Mouse (Mus musculus): ENCODE measurements around the gene Hlcs. TPM values are rescaled to one million over a fixed set of nuclear protein-coding genes. Genes with fewer than 3 reads are reported as not detected.

Gene Hlcs
- polyA plus RNA-seq, 1 experiment from 2014 or later: 8.9 TPM

GRCm38 (mm10) chr16:94195913-94196312, 117.5 kb downstream of the Hlcs start:
- no peaks in the 10 kb centered on the region for H3K36me3 ChIP-seq (ENCODE audit: insufficient read depth, low read length)
- H3K9ac ChIP-seq (replicated peaks; ENCODE audit: low read length): no peak overlapping the region
- H3K4me1 ChIP-seq (ENCODE audit: insufficient read depth, low read length): peaks cover 13% of the 10 kb centered on the region
- H3K9me3 ChIP-seq (ENCODE audit: low read length): no peaks in the 10 kb centered on the region
- H3K27me3 ChIP-seq (ENCODE audit: insufficient read depth, low read length): no peaks in the 10 kb centered on the region
- no peak overlapping the region for H3K4me2 ChIP-seq (replicated peaks; ENCODE audit: low read depth, low read length)
- no peak overlapping the region for H3K4me3 ChIP-seq (ENCODE audit: low read length)
- no peak overlapping the region for H3K27ac ChIP-seq (ENCODE audit: low read length)
- no peak for ATAC-seq (ENCODE audit: low FRiP score, low TSS enrichment)
- WGBS: 37% methylated on average over 5 of the region's 5 CpGs

- Histone ChIP-seq H3K4me2 (replicated peaks; ENCODE audit: low read depth, low read length) (peak overlapping the region; percentile 30), H3K9me3 (ENCODE audit: low read length) (no peaks in the 10 kb centered on the region), H3K27me3 (ENCODE audit: insufficient read depth, low read length) (no peaks in the 10 kb centered on the region), H3K9ac (replicated peaks; ENCODE audit: low read length) (no peak overlapping the region), H3K36me3 (ENCODE audit: insufficient read depth, low read length) (no peaks in the 10 kb centered on the region), H3K4me3 (ENCODE audit: low read length) (no peak overlapping the region), H3K27ac (ENCODE audit: low read length) (no peak overlapping the region), H3K4me1 (ENCODE audit: insufficient read depth, low read length) (peaks cover 5% of the 10 kb centered on the region)
- 48% methylated on average over 25 of the region's 25 CpGs for WGBS
- peak; percentile 82 for ATAC-seq (ENCODE audit: low FRiP score, low TSS enrichment)
Measured at GRCm38 (mm10) chr16:94191379-94192315, 121.7 kb downstream of the Hlcs start.

- H3K4me1 ChIP-seq (ENCODE audit: insufficient read depth, low read length): peaks cover 5% of the 10 kb centered on the region
- H3K27ac ChIP-seq (ENCODE audit: low read length): no peak overlapping the region
- 92% methylated on average over 5 of the region's 5 CpGs for WGBS
- H3K36me3 ChIP-seq (ENCODE audit: insufficient read depth, low read length): no peaks in the 10 kb centered on the region
- 0 out of 2 replicates have a peak, but pooled peaks cover 4% of the 10 kb centered on the region for H3K27me3 ChIP-seq (ENCODE audit: insufficient read depth, low read length)
- H3K9me3 ChIP-seq (ENCODE audit: low read length): no peaks in the 10 kb centered on the region
- no peak overlapping the region for H3K9ac ChIP-seq (replicated peaks; ENCODE audit: low read length)
- H3K4me3 ChIP-seq (ENCODE audit: low read length): no peak overlapping the region
- H3K4me2 ChIP-seq (replicated peaks; ENCODE audit: low read depth, low read length): no peak overlapping the region
- no peak for ATAC-seq (ENCODE audit: low FRiP score, low TSS enrichment)
Measured at GRCm38 (mm10) chr16:94190256-94190655, 123.1 kb downstream of the Hlcs start.

GRCm38 (mm10) chr16:94186526-94186925, 126.8 kb downstream of the Hlcs start:
- no peak for ATAC-seq (ENCODE audit: low FRiP score, low TSS enrichment)

GRCm38 (mm10) chr16:94185430-94185829, 127.9 kb downstream of the Hlcs start:
- Histone ChIP-seq H3K27me3 (ENCODE audit: insufficient read depth, low read length) (peaks cover 12% of the 10 kb centered on the region), H3K9ac (replicated peaks; ENCODE audit: low read length) (no peak overlapping the region), H3K36me3 (ENCODE audit: insufficient read depth, low read length) (no peaks in the 10 kb centered on the region), H3K4me2 (replicated peaks; ENCODE audit: low read depth, low read length) (no peak overlapping the region), H3K27ac (ENCODE audit: low read length) (no peak overlapping the region), H3K9me3 (ENCODE audit: low read length) (no peaks in the 10 kb centered on the region), H3K4me3 (ENCODE audit: low read length) (no peak overlapping the region), H3K4me1 (ENCODE audit: insufficient read depth, low read length) (peaks cover under 1% of the 10 kb centered on the region)
- WGBS: 58% methylated on average over 16 of the region's 16 CpGs
- ATAC-seq (ENCODE audit: low FRiP score, low TSS enrichment): no peak

More at GRCm38 (mm10) chr16:94186526-94186925, 126.8 kb downstream of the Hlcs start:
- Histone ChIP-seq H3K4me1 (ENCODE audit: insufficient read depth, low read length) (peaks cover 3% of the 10 kb centered on the region), H3K4me2 (replicated peaks; ENCODE audit: low read depth, low read length) (no peak overlapping the region), H3K27me3 (ENCODE audit: insufficient read depth, low read length) (0 out of 2 replicates have a peak, but pooled peaks cover 4% of the 10 kb centered on the region), H3K9ac (replicated peaks; ENCODE audit: low read length) (no peak overlapping the region), H3K27ac (ENCODE audit: low read length) (no peak overlapping the region), H3K4me3 (ENCODE audit: low read length) (no peak overlapping the region), H3K36me3 (ENCODE audit: insufficient read depth, low read length) (no peaks in the 10 kb centered on the region), H3K9me3 (ENCODE audit: low read length) (no peaks in the 10 kb centered on the region)
- WGBS: 63% methylated on average over 12 of the region's 12 CpGs

- Histone ChIP-seq H3K27ac (ENCODE audit: low read length) (no peak overlapping the region), H3K9me3 (ENCODE audit: low read length) (no peaks in the 10 kb centered on the region), H3K4me3 (ENCODE audit: low read length) (no peak overlapping the region), H3K27me3 (ENCODE audit: insufficient read depth, low read length) (peaks cover 10% of the 10 kb centered on the region), H3K36me3 (ENCODE audit: insufficient read depth, low read length) (no peaks in the 10 kb centered on the region), H3K9ac (replicated peaks; ENCODE audit: low read length) (no peak overlapping the region), H3K4me1 (ENCODE audit: insufficient read depth, low read length) (peaks cover 15% of the 10 kb centered on the region), H3K4me2 (replicated peaks; ENCODE audit: low read depth, low read length) (no peak overlapping the region)
- ATAC-seq (ENCODE audit: low FRiP score, low TSS enrichment): peak; percentile 32; the same call in 1 of the 2 replicates
- WGBS: 51% methylated on average over 12 of the region's 12 CpGs
Measured at GRCm38 (mm10) chr16:94180122-94180870, 133.1 kb downstream of the Hlcs start.

GRCm38 (mm10) chr16:94179341-94180121, 133.8 kb downstream of the Hlcs start:
- WGBS: 34% methylated on average over 25 of the region's 25 CpGs
- peaks cover 15% of the 10 kb centered on the region for H3K4me1 ChIP-seq (ENCODE audit: insufficient read depth, low read length)

GRCm38 (mm10) chr16:94178441-94179220, 134.7 kb downstream of the Hlcs start:
- WGBS: 70% methylated on average over 16 of the region's 16 CpGs
- H3K27me3 ChIP-seq (ENCODE audit: insufficient read depth, low read length): peaks cover 10% of the 10 kb centered on the region

More at GRCm38 (mm10) chr16:94179341-94180121, 133.8 kb downstream of the Hlcs start:
- Histone ChIP-seq H3K9me3 (ENCODE audit: low read length) (no peaks in the 10 kb centered on the region), H3K4me2 (replicated peaks; ENCODE audit: low read depth, low read length) (0 out of 2 replicates have a peak overlapping the region, but pooled peaks have one; percentile 10), H3K36me3 (ENCODE audit: insufficient read depth, low read length) (no peaks in the 10 kb centered on the region), H3K27ac (ENCODE audit: low read length) (no peak overlapping the region), H3K27me3 (ENCODE audit: insufficient read depth, low read length) (peaks cover 10% of the 10 kb centered on the region), H3K9ac (replicated peaks; ENCODE audit: low read length) (no peak overlapping the region), H3K4me3 (ENCODE audit: low read length) (no peak overlapping the region)
- no peak for ATAC-seq (ENCODE audit: low FRiP score, low TSS enrichment)

More at GRCm38 (mm10) chr16:94178441-94179220, 134.7 kb downstream of the Hlcs start:
- no peak overlapping the region for H3K27ac ChIP-seq (ENCODE audit: low read length)
- no peak overlapping the region for H3K9ac ChIP-seq (replicated peaks; ENCODE audit: low read length)
- H3K4me1 ChIP-seq (ENCODE audit: insufficient read depth, low read length): peaks cover 15% of the 10 kb centered on the region
- H3K4me3 ChIP-seq (ENCODE audit: low read length): no peak overlapping the region
- no peak overlapping the region for H3K4me2 ChIP-seq (replicated peaks; ENCODE audit: low read depth, low read length)
- ATAC-seq (ENCODE audit: low FRiP score, low TSS enrichment): no peak
- no peaks in the 10 kb centered on the region for H3K36me3 ChIP-seq (ENCODE audit: insufficient read depth, low read length)
- no peaks in the 10 kb centered on the region for H3K9me3 ChIP-seq (ENCODE audit: low read length)

Measured in kidney, embryonic 16.5 days (tissue).